Mouse (Mus musculus): ENCODE results near the gene Reg3g. TPM values are rescaled to one million over a fixed set of nuclear protein-coding genes. Genes with fewer than 3 reads are reported as not detected.
"Not testable (repeated sequence)": the region's sequence is repeated elsewhere in the genome, so short reads cannot be mapped to it uniquely, and the experiment has no call there.

The Reg3g gene
- total RNA-seq (2021) = not detected
- long read RNA-seq, experiment 1 = 0 reads
- long read RNA-seq, experiment 2 = 0 reads

DNA sequence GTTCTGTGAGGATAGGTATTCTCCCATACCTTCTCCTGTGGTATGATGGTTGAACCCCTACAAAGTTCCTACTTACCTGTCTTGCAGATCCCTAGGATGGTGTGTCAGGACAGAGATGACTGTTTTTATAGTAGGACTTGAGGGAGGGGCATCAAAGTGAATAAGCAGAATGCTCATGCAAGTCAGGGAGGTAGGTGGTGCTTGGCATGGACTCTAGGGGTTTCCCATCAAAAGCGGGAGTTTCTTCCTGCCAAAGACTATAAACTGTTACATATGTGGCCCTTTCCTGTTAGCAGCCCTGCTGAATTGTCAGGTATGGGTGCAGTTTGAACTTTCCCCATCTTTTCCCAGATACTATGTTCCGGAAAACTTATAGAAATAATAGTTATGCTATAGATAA is at the start of gene Reg3g:
TSS of gene Reg3g (minus strand) at position 101 of the 400 bp plus-strand sequence.
- no peak for DNase-seq (ENCODE audit: low spot score in 2 of 2)

DNA sequence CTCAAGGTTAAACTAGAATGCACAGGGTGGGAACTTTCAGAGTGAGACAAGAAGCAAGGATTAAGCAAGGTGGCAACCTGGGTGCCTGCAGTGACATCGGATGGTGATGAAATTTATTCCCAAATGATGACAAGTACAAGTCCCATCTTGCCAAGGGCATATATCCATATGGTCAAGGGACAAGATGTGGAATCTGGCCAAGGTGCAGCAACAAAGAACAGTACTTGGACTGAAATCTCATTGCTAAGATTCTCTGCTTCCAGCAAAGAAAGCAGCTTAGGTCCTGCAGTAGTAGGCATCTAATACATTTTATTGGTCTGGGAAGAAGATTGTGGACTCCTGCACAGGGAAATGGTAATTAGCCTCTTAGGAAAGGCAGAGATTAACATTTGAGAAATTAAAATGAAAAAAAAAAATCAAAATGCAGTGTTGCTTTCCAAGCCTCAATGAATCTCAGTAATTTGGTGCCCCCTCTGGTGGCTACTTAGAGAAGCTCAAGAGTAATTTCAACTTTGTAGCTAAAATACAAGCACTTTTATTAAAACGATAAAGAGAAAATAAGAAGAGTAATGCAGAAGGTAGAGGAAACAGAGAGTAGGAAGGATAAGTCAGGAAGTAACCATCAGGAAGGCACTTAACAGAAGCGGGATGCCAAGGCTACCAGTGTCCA is 47.2 kb upstream of the Reg3g start:
- DNase-seq (ENCODE audit: low spot score in 2 of 2) = peak; percentile 11 to 17

DNA sequence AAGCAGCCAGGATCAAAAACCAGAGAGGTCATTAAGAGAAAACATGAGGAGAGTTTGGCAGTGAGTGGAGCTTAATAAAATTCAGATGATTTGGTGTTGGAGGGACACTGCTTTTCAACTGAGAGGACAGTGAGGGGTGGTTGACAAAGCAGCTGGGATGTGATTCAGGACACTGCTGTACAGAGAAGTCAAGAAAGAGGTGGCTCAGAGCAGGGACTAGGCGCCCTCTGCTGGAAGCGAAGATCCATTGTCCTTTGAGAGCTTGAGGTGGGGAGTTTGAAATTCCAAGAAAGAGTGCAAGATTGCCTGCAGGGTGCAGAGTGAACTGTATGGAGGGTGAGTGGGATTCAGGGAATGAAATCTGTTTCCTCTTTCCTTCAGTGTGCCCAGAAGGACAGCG is 44.2 kb upstream of the Reg3g start:
- DNase-seq (ENCODE audit: low spot score in 2 of 2) = peak; percentile 62 to 66

DNA sequence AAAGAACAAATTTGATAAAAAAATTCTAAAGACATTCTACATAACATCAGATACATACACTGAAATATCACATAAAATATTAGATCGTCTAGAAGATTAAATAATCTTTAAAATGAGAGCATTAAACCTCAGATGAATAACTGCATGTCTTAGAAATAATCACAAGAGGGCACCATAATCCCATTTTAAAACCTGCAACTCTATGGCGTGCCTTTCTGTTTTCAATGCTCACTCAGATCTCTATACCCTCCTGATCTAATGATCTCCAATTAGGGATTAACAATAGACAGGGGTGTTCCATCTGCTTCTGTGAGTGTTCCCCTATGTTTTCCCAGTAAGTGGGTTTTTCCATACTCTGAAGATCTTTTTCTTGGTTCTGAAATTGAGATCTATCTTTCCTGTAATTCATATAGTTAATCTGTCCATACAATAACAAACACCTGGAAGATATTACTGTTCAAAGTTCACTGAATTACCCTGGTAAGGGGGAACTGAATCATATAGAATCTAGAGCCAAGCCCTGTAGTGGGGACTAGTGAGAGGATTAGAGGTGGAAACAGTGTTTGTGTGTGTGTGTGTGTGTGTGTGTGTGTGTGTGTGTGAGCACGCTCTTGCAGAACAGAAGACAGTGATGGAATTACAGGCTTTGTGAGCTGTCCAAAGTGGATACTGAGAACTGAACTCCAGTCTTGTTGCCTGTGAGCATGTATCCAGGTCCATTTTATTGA is 41.7 kb upstream of the Reg3g start:
- DNase-seq (ENCODE audit: low spot score in 2 of 2) = no peak

DNA sequence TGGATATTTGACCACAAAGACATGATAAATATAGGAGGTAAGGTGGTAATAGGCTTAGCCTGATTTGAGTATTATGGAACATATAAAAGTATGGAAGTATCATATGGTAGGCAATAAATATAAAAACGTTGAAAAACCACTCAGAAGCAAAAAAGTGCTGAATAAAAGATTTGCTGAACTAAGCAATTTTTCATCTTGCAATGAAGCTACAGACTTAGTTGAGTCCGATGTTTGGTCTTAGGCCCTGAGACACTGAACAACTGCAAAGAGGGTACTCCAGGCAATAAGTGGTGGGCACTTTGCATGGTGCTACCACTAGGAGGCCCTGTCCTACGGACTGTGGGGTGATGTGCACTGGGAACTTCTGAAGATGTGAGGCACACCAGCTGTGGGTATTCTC is 37.1 kb upstream of the Reg3g start:
- DNase-seq (ENCODE audit: low spot score in 2 of 2) = no peak

DNA sequence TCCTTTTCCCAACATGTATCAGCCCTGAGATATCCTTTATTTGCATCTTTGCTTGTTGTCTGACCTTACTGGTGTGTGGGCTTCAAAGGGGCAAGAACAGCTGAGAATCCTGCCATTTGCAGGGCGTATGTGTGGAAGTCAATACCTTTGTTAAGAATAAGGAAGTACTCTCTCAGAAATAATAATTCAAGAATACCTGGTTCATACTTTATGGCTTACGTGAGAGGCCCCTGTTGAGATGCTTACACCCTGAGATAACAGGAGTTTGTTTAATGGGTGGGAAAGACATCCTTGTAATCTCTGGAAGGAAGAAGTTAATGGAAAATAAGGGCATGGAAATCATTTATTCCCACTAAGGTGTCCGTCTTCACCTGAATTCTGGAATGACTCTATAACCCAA is 26.0 kb upstream of the Reg3g start:
- DNase-seq (ENCODE audit: low spot score in 2 of 2) = no peak

DNA sequence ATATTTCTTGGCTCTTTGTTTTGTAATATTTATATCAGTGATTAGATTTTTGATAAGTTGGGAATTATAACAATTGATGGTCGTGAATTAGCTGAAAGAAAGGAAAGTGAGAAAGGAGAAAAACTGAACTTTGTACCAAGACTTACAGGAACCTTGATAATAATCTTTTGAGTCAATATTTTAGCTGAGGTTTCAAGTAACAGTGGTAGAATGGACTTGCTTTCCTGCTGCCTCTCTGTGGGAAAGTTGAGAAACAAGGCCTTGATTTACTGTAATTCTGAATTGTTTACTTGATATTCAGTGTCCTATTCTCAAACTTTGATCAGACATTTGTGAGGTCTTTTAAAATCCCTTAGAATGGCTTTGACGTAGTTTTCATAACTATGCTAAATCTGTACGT is 615 bp upstream of the Reg3g start:
- no peak for DNase-seq (ENCODE audit: low spot score in 2 of 2)

DNA sequence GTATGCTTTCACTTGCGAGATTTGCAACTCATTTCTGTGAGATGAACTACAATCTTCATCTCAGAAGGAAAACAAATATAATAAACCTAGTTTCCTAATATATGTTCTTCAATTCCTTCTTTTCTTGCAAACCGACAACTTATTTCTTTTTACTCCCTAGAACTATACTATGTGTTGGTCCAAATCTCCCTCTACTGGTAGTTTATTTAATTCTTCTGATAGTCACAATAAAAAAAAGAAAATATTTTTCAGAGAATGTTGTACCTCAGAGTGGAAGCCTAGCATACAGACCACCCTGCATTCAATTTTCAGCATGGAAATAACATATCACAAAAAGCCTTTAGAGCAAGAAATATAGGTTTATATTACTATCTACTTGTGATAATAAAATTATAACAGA is 5.4 kb downstream of the Reg3g start:
- no peak for DNase-seq (ENCODE audit: low spot score in 2 of 2)

DNA sequence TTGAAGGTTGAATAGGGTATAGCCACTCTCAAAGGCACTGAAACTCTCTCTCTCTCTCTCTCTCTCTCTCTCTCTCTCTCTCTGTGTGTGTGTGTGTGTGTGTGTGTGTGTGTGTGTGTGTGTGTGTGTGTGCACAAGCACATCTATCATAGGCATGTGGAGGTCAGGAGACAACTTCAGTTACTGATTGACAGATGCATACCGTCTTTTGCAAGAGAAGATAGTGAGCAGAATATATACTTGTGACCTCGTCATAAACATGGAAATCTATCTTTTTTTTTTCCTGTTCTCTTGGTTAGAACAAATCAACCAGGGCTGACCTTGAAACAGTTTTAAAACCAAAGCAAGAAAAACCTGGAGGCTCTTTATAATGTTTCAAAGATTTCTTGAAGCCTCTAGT is 6.3 kb downstream of the Reg3g start:
- DNase-seq (ENCODE audit: low spot score in 2 of 2) = no peak

DNA sequence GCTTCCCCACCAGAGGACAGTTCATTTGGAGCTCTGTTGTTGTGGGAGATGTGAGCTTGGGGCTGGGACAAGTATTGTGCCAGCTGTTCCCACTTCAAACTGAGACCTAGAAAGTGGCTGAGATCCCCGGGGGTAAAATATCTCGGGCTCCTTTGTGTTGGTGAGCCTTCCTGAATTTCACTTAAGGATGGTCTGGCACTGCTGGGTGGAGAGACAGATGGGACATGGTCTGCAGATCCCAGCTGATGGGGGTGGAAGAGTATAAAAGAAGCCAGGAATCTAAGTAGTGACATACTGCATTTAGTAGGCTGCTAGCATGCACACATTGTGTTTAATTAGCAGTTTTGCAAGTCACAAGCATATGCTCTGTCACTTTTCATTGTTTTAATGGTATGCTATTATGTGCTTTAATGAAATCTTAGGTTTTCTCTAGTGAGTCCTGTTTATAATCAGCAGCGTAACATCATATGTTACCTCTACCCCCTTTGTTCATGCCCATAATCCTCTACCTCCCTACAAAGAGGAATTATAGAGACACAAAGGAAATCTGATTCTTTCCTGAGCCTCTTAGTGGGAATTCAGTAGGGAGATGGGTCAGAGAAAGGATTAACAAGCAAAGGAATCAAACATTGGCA is 8.4 kb downstream of the Reg3g start:
- DNase-seq (ENCODE audit: low spot score in 2 of 2) = peak; percentile 37 to 60

DNA sequence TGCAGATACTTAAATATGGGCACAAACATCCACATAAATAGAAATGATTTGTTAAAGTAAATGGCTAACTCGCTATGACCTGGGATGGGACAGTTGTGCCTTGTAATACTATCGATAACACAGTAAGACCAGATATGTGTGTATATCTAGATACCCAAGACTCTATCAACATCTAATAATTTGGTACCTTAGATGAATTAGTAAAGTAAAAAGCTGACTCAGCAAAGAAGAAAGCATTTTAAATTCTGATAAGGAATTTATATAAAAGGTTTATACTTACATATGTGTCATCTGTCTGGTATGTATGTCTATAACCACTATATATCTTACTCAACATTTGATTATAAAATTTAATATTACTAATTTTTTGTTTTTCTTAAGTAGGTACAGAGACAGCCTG is 15.9 kb downstream of the Reg3g start:
- no peak for DNase-seq (ENCODE audit: low spot score in 2 of 2)

DNA sequence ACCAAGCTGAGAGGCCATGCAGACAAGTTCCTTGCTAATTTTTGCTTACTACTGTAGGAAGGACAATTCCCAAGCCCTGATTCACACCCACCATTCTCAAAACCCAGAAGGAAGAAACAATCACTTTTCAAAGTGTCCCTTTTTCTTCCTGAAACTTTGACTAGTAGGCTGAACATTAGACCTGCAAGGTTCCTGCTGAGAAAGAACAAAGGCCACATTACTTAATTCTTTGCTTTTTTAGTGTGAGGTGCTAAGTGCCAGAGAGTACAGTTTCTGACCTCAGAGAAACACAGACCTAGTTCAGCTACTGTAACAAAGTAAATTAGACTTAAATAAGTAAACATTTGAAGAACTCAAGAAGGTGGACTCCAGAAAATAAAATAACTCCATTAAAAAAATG is 20.3 kb downstream of the Reg3g start:
- no peak for DNase-seq (ENCODE audit: low spot score in 2 of 2)

DNA sequence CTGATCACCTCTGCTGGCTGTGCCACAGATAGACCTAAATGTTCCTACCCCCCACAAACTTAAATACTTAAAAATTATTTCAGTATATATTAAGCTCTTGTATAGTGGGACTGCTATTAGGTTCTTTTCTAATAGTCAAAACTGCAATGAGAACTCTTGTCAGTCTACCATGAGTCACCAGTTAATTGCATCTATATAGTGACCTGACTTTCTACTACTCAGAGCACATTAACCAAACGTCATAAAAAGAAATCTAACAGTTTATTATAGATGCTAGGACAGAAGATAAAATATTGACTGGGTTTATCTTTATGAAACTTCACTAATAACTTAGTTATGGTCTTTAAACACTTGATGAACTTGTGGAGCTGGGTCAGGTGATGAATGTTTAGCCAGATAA is 21.5 kb downstream of the Reg3g start:
- no peak for DNase-seq (ENCODE audit: low spot score in 2 of 2)

DNA sequence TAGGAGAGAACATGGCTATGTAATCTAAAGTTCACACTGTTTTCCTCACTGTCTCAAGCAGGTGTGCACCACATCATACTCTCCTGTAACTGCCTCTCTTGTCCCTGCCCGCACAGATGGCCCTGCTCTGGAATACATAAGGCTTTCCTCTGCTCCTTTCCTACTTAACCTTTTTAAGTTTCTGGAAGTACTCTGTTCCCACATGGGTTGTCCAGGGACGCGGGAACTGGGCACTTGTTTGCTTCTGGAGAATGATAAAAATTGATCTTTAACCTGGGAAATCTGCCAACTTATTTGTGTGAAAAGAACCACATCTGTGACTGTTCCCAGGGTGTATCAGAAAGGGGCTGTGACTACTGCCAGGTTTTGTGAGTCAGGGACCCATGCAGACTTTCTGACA is 43.2 kb downstream of the Reg3g start:
- no peak for DNase-seq (ENCODE audit: low spot score in 2 of 2)

DNA sequence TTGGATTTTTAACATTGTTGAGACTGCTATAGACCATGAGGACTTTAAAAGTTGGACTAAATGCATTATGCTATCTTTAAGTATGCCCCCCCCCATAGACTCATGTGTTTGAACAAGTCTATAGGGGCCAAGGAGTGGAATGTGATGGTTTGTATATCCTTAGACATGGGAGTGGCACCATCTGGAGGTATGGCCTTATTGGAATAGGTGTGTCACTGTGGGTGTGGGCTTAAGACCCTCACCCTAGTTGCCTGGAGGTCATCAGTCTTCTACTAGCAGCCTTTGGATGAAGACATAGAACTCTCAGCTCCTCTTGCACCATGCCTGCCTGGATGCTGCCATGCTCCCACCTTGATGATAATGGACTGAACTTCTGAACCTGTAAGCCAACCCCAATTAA is 46.3 kb downstream of the Reg3g start, which contains the start of gene Reg1:
TSS of gene Reg1 (plus strand) at position 301 of the 400 bp plus-strand sequence.
- DNase-seq (ENCODE audit: low spot score in 2 of 2) = not testable (repeated sequence)

Other genes starting within 250 kb of the Reg3g start
- not detected for gene Reg3b, start 98.2 kb downstream of the Reg3g start, total RNA-seq (2021)
- not detected for gene Reg3d, start 90.0 kb downstream of the Reg3g start, total RNA-seq (2021)
- not detected for gene Reg3a, start 88.2 kb downstream of the Reg3g start, total RNA-seq (2021)
- gene Reg2, start 73.2 kb downstream of the Reg3g start, total RNA-seq (2021) = not detected
- not detected for gene Reg1, start 46.2 kb downstream of the Reg3g start, total RNA-seq (2021)